Mouse (Mus musculus) gastrocnemius, adult 2 months (tissue): ENCODE results near the gene Cdk20. TPM values are rescaled to one million over a fixed set of nuclear protein-coding genes. Genes with fewer than 3 reads are reported as not detected.

Experiments used
- DNase-seq: peaks from one replicate; pipeline ENCODE4 v3.0.0; 2022
- H3K27ac ChIP-seq: fragments of 200-600 bp; 2 replicates; pipeline ENCODE4 v1.8.1; 2022; ENCODE audit warnings: mild to moderate bottlenecking
- H3K4me3 ChIP-seq: fragments of 200-600 bp; 2 replicates; pipeline ENCODE4 v1.8.1; 2022; ENCODE audit warnings: mild to moderate bottlenecking, moderate library complexity
- CTCF ChIP-seq: fragments of 200-600 bp; IDR thresholded peaks from 2 replicates; pipeline ENCODE4 v1.8.1; 2022; ENCODE audit warnings: antibody characterized with exemption, mild to moderate bottlenecking, moderate library complexity
- intact Hi-C: fragments of 180-260 bp; cut with DNase I; formaldehyde crosslinking; loops from one replicate; pipeline ENCODE4 v1.15.1; 2025
- total RNA-seq, 2 experiments: library from RNA; stranded (reverse); gene quantifications; 2 replicates each; pipeline ENCODE4 v1.2.3; 2021

The Cdk20 gene
- total RNA-seq, 2 experiments from 2014 or later = 2.1 to 3.3 TPM

DNA sequence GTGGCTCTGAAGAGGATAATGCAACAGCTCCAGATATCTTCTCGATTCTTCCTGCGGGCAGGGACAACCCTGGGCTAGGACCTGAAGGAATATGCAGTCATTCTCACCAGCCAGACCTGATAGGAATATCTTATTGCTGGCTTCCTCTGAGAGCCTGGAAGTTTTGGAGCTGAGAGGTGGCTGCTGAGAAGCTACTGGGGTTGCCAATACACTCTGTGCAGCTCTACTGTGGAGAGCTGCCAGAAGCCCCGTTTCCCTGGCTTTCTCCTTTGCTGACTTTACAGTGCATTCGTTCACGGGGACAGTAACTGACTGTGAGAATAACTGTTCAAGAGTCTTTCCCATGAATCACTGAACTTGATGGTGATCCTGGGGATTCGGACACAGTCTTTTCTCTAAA is 26.6 kb upstream of the Cdk20 start:
- intact Hi-C loops = no loop called here
- H3K27ac ChIP-seq = no peak overlapping the region
- H3K4me3 ChIP-seq = no peak overlapping the region
- no peak for TF ChIP-seq CTCF
- DNase-seq = peak; percentile 29

GRCm38 (mm10) chr13:64407992-64408391 is 24.1 kb upstream of the Cdk20 start:
- DNase-seq = no peak
- Histone ChIP-seq H3K27ac (no peak overlapping the region), H3K4me3 (no peak overlapping the region)
- TF ChIP-seq CTCF = no peak
- intact Hi-C loops = no loop called here

DNA sequence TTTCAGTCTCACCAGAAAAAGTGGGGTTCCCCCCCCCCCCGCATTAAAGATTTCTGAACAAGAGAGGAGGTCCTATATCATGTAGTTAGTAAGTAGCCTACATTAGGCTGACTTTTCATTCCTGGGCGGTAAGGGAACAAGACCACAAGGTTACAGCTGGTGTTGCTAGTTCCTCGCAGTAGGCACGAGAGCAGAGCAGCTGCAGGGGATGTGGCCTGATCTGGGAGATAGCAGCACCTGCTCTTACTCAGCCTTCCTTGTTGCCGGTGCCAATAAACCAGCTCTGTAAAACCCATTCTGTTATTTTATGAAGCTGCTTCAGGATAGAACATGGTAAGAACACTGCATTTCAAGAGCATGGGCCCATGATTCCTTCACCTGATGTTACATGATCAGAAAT is 21.5 kb upstream of the Cdk20 start:
- TF ChIP-seq CTCF = no peak
- no peak overlapping the region for H3K27ac ChIP-seq
- no peak for DNase-seq
- intact Hi-C loops = no loop called here
- H3K4me3 ChIP-seq = no peak overlapping the region

DNA sequence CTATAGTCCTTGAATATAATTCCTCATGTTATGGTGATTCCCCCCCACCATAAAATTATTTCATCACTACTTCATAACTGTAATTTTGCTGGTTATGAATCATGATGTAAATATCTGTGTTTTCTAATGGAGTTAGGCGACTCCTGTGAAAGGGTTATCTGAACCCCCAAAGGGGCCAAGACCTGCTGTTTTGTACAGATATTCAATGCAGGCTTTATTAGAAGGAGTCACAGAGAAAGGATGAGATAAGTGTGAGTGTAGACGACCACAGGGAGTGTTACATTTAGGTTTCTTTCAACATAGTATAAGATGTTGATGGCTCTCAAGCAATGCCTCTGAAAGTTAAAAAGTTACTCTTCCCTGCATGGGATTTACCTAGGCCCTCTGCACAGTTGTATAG is 20.8 kb upstream of the Cdk20 start:
- H3K27ac ChIP-seq = no peak overlapping the region
- no peak overlapping the region for H3K4me3 ChIP-seq
- intact Hi-C loops = no loop called here
- DNase-seq = no peak
- no peak for TF ChIP-seq CTCF

DNA sequence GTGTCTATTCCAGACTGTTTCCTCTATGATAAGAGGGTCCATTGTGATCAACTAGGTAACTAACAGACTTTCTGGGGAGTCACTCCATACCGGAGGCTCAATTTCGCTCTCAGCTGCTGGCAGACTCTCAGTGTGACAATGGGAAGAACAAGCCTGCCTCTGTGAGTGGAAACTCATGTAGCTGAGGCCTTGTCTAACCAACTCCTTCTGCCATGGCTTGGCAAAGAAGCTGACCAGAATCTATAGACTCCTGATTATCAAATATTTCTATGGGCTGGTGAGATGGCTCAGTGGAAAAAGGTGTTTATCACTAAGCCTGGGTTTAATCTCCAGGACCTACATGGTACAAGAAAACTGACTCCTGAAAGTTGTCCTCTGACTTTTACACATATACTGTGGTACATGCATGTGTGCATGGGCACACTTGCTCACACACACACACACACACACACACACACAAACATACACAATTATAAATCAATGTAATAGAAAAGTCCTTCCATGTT is 19.3 kb upstream of the Cdk20 start:
- TF ChIP-seq CTCF = no peak
- no peak overlapping the region for H3K4me3 ChIP-seq
- intact Hi-C loops = no loop called here
- no peak overlapping the region for H3K27ac ChIP-seq
- no peak for DNase-seq

DNA sequence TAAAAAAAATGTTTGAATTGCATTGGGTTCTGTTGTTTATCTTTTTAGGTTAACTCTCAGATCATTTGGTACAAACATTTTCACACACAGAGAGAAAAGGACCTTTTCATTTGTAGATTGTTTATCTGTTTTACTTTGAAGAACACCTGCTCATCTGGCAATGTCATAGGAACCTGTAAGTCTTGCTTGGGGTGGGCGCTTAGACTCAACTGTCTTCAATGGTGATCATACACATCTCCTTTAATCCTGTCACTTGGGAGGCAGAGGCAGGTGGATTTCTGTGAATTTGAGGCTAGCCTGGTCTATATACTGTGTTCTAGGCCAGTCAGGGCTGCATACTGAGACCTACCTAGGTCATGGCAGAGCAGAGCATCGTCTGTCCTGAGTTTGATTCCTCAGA is 16.5 kb upstream of the Cdk20 start:
- no peak for DNase-seq
- Histone ChIP-seq H3K27ac (no peak overlapping the region), H3K4me3 (no peak overlapping the region)
- intact Hi-C loops = no loop called here
- TF ChIP-seq CTCF = no peak

DNA sequence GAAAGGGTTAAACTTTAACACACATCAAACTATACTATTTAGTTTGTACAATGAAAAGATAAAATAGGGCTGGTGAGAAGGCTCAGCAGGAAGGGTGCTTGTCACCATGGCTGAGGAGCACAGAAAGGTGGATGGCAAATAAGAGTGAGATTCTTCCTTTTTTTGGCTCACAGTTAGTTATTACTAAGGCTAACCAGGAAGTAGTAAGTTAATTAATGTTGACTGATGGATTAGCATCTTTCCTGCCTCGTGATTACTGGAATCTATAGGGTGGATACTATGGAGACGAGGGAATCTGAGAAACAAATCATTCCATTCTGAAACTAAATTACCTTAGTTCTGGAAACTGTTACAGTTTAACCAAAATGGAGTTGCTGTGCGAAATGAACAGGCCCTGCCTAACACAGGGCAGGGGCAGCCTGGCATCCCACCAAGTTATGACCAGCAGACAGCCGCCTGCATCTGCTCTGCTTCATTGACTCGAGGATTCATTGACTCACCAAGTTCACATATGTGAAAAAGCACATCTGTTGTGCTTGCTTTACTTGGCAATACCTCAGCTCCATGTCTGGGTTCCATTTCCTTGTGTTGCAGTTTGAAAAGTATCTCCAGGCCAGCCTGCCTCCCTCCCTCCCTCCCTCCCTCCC is 15.0 kb upstream of the Cdk20 start:
- Histone ChIP-seq H3K27ac (no peak overlapping the region), H3K4me3 (no peak overlapping the region)
- no peak for TF ChIP-seq CTCF
- DNase-seq = no peak
- intact Hi-C loops = no loop called here

- DNase-seq = no peak
- TF ChIP-seq CTCF = no peak
- intact Hi-C loops = no loop called here
These were observed 11.3 kb upstream of the Cdk20 start for GRCm38 (mm10) chr13:64420847-64421246.

GRCm38 (mm10) chr13:64421386-64421785 is 10.7 kb upstream of the Cdk20 start:
- Histone ChIP-seq H3K4me3 (no peak overlapping the region), H3K27ac (no peak overlapping the region)
- no peak for TF ChIP-seq CTCF
- intact Hi-C loops = no loop called here
- DNase-seq = no peak

More at GRCm38 (mm10) chr13:64420847-64421246, 11.3 kb upstream of the Cdk20 start:
- Histone ChIP-seq H3K27ac (no peak overlapping the region), H3K4me3 (no peak overlapping the region)

- intact Hi-C loops = no loop called here
- Histone ChIP-seq H3K4me3 (no peak overlapping the region), H3K27ac (peak overlapping the region; percentile 40; the same call in 1 of the 2 replicates)
- no peak for TF ChIP-seq CTCF
- DNase-seq = no peak
These were observed 10.0 kb upstream of the Cdk20 start for GRCm38 (mm10) chr13:64421952-64422606.

DNA sequence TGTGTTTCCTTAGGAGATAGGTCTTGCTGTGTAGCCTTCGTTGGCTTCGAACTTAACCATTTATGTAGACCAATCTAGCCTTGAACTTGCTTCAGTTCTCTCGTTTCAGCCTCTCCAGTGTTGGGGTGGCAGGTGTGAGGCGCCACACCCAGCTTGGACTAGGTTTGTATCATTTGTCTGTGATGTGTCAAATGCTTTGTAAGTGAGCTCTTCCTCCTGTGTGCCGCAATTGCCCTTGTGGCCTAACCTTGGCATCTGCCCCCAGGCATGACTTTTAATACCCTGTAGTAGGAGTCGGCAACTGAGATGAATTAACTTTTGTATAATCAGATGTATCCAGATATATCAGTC is 9.5 kb upstream of the Cdk20 start:
- no peak for DNase-seq
- intact Hi-C loops = no loop called here
- Histone ChIP-seq H3K4me3 (no peak overlapping the region), H3K27ac (no peak overlapping the region)
- no peak for TF ChIP-seq CTCF

GRCm38 (mm10) chr13:64424347-64424746 is 7.8 kb upstream of the Cdk20 start:
- no peak for DNase-seq
- Histone ChIP-seq H3K27ac (no peak overlapping the region), H3K4me3 (no peak overlapping the region)
- no peak for TF ChIP-seq CTCF
- intact Hi-C loops = no loop called here

GRCm38 (mm10) chr13:64425280-64425679 is 6.8 kb upstream of the Cdk20 start:
- intact Hi-C loops = no loop called here
- no peak overlapping the region for H3K4me3 ChIP-seq

DNA sequence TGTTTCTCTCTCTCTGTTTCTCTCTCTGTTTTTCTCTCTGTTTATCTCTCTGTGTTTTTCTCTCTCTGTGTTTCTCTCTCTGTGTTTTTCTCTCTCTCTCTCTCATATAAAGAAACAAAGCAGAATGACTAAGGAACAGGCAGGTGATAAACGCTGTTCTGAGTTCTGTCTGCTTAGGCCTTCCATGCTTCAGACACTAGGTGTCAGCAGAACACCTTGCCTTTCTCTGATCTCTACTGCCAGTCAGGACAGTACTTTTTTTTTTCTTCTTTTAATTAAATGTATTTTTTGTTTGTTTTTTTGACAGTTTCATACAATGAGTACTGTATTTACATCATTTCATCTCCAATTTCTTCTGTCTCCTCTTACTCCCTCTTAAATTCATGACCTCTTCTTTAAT is 2.8 kb upstream of the Cdk20 start:
- intact Hi-C loops = no loop called here
- Histone ChIP-seq H3K27ac (no peak overlapping the region), H3K4me3 (no peak overlapping the region)
- DNase-seq = no peak
- TF ChIP-seq CTCF = peak; percentile 41

More at GRCm38 (mm10) chr13:64425280-64425679, 6.8 kb upstream of the Cdk20 start:
- DNase-seq = no peak
- no peak overlapping the region for H3K27ac ChIP-seq
- no peak for TF ChIP-seq CTCF
